Mouse (Mus musculus) midbrain, embryonic 15.5 days (tissue): Measurements from ENCODE around the gene Otx1. TPM values are rescaled to one million over a fixed set of nuclear protein-coding genes. Genes with fewer than 3 reads are reported as not detected.
A peak's percentile ranks its signal among the peaks of the same experiment; 100 is the strongest.

Source experiments
- ATAC-seq: fragments of 200-750 bp; cut with Nextera tagmentation; replicated peaks from 2 replicates; pipeline ENCODE4 v1.8.0; 2017; ENCODE audit warnings: moderate TSS enrichment
- H3K27ac ChIP-seq: fragments of 300-500 bp; sonication (generic); 2 replicates; pipeline ENCODE4 v1.5.1; 2015; ENCODE audit warnings: mild to moderate bottlenecking, inconsistent platforms
- H3K27me3 ChIP-seq: fragments of 300-500 bp; sonication (generic); replicated peaks from 2 replicates; pipeline ENCODE4 v1.6.1; 2015; ENCODE audit warnings: inconsistent platforms
- H3K36me3 ChIP-seq: fragments of 300-500 bp; sonication (generic); replicated peaks from 2 replicates; pipeline ENCODE4 v1.6.1; 2015; ENCODE audit warnings: inconsistent platforms
- H3K4me1 ChIP-seq: fragments of 300-500 bp; sonication (generic); 2 replicates; pipeline ENCODE4 v1.6.1; 2015; ENCODE audit warnings: inconsistent platforms
- H3K4me2 ChIP-seq: fragments of 300-500 bp; sonication (generic); 2 replicates; pipeline ENCODE4 v1.6.1; 2015; ENCODE audit warnings: inconsistent platforms, mild to moderate bottlenecking, moderate library complexity
- H3K4me3 ChIP-seq: fragments of 300-500 bp; sonication (generic); 2 replicates; pipeline ENCODE4 v1.5.1; 2015; ENCODE audit warnings: mild to moderate bottlenecking, inconsistent platforms
- H3K9ac ChIP-seq: fragments of 300-500 bp; sonication (generic); 2 replicates; pipeline ENCODE4 v1.6.1; 2015; ENCODE audit warnings: mild to moderate bottlenecking, inconsistent platforms
- H3K9me3 ChIP-seq: fragments of 300-500 bp; sonication (generic); 2 replicates; pipeline ENCODE4 v1.6.1; 2016; ENCODE audit warnings: inconsistent platforms
- WGBS: fragments of 180-500 bp; shearing (Covaris S2); methylation state at CpG from one replicate; pipeline ENCODE4 v1.1.7; 2015; ENCODE audit warnings: mixed read lengths; 5-methylcytosine and 5-hydroxymethylcytosine counted together
- polyA plus RNA-seq: library from polyadenylated mRNA; unstranded; fragments of >200 nt; fragmentation: Nextera tagmentation; extraction: Ambion mirVana; gene quantifications from 2 replicates; pipeline ENCODE4 v1.2.1, GENCODE M21; 2015

Otx1 gene
- polyA plus RNA-seq, 1 experiment from 2014 or later: 12.2 TPM

DNA sequence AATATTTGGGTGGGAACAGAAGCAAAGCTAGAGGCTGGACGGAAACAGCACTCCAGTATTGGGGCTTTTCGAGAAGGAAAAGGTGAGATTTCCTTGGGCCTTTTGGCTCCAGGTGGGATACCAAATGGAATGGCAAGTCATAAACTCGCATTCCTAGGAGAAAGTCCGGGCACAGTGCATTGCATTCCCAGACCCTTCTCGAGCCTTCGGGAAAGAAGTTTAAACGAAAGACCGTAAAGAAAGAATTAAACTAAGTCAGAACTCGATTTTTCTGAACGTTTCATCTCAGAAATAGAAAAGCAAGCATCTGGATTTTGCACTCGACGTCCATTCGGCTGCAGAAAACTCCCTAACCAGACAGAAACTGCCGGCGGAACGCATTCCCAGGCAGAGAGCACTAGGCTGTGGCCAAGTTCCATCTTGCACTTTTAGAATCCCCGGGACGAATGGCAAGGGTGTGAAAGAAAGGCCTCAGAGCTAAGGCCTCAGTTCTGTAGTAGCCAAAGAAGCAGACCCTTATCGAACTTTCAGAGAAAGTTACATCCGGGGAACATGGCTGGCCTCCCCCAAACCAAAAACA lies 5.0 kb downstream of the Otx1 start:
- no peaks in the 10 kb centered on the region for H3K9me3 ChIP-seq

DNA sequence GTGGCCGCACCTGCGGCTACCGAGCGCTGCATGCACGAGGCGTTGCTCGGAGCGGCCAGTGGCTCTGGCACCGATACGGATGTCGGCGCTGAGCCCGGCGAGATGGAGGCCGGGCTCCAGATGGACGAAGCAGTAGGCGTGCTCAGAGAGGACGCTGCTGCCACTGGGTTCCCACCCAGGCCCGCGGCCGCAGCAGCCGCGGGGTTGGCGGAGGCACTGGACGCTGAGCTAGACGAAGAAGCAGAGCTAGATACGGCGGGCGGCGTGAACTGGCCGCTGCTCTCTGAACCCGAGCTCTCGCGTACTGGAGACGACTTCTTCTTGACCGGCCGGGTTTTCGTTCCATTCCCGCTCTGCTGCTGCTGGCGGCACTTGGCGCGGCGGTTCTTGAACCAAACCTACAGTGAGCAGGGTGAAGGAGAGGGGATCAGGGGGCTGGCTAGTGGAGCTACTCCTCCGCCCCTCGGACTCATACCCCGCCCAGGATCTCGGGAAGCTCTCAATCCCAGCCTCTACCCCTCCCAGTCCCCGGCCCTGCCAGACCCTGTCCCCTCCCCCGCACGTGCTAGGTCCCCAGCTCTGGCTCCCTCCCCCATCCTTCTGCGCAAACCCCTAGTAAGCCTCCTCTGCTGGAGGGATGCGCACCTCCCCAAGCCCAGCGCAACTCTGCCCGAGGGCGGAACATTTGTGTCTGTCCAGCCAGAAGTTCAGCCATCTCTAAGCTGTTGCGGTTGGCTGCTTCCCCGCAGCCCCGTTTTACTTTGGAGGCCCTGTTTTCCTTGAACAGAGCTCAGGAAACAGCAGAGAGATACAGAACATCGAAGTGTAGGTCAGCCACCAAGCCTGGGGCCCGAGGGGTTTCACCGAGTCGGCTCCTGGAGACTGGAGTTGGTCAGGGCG lies 5.8 kb downstream of the Otx1 start:
- Histone ChIP-seq H3K4me2 (peak overlapping the region; percentile 61), H3K9ac (peak overlapping the region; percentile 36), H3K9me3 (no peaks in the 10 kb centered on the region), H3K4me1 (peaks cover 43% of the 10 kb centered on the region), H3K4me3 (peak overlapping the region; percentile 50), H3K27me3 (peaks cover 37% of the 10 kb centered on the region), H3K27ac (peak overlapping the region; percentile 37), H3K36me3 (no peaks in the 10 kb centered on the region)
- WGBS: 1% methylated on average over 63 of the region's 63 CpGs
- peak; percentile 34 for ATAC-seq

More for the DNA sequence above, 5.0 kb downstream of the Otx1 start:
- H3K36me3 ChIP-seq: no peaks in the 10 kb centered on the region
- no peak overlapping the region for H3K9ac ChIP-seq
- peaks cover 35% of the 10 kb centered on the region for H3K27me3 ChIP-seq
- H3K4me3 ChIP-seq: peak overlapping the region; percentile 50
- 8% methylated on average over 20 of the region's 20 CpGs for WGBS
- peaks cover 48% of the 10 kb centered on the region for H3K4me1 ChIP-seq
- H3K4me2 ChIP-seq: peak overlapping the region; percentile 61
- peak overlapping the region; percentile 37 for H3K27ac ChIP-seq
- no peak for ATAC-seq

DNA sequence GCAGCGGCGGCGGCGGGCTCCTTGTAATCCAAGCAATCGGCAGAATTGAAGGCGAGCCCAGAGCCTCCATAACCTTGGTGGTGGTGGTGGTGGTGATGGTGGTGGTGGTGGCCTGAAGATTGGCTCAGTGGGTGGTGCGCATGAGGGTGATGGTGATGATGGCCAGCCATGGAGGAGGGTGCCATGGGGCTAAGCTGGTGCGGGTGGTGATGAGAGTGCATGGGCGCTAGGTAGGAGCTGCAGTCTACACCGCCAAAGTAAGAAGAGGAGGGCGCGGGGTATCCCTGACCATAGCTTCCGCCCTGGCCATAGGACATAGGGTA lies 6.4 kb downstream of the Otx1 start:
- Histone ChIP-seq H3K27me3 (peaks cover 39% of the 10 kb centered on the region), H3K9ac (peak overlapping the region; percentile 36)
- 16% methylated on average over 13 of the region's 13 CpGs for WGBS

GRCm38 (mm10) chr11:21995534-21996324 lies 7.0 kb downstream of the Otx1 start:
- WGBS: 15% methylated on average over 27 of the region's 27 CpGs
- no peak overlapping the region; the same call in 1 of the 2 replicates for H3K9ac ChIP-seq
- no peaks in the 10 kb centered on the region for H3K36me3 ChIP-seq
- peak overlapping the region; percentile 50 for H3K4me3 ChIP-seq
- H3K9me3 ChIP-seq: no peaks in the 10 kb centered on the region
- H3K4me1 ChIP-seq: peaks cover 31% of the 10 kb centered on the region
- ATAC-seq: no peak
- peaks cover 40% of the 10 kb centered on the region for H3K27me3 ChIP-seq
- peak overlapping the region; percentile 37; the same call in 1 of the 2 replicates for H3K27ac ChIP-seq
- peak overlapping the region; percentile 61 for H3K4me2 ChIP-seq

More for the DNA sequence above, 6.4 kb downstream of the Otx1 start:
- Histone ChIP-seq H3K4me1 (peaks cover 37% of the 10 kb centered on the region), H3K36me3 (no peaks in the 10 kb centered on the region), H3K4me3 (peak overlapping the region; percentile 50), H3K9me3 (no peaks in the 10 kb centered on the region), H3K27ac (peak overlapping the region; percentile 37), H3K4me2 (peak overlapping the region; percentile 61)
- ATAC-seq: peak; percentile 17

GRCm38 (mm10) chr11:21994377-21995370 lies 8.0 kb downstream of the Otx1 start:
- ATAC-seq: no peak
- peaks cover 36% of the 10 kb centered on the region for H3K27me3 ChIP-seq
- 8% methylated on average over 34 of the region's 34 CpGs for WGBS
- peaks cover 29% of the 10 kb centered on the region for H3K4me1 ChIP-seq
- H3K4me3 ChIP-seq: peak overlapping the region; percentile 8; the same call in 1 of the 2 replicates
- H3K4me2 ChIP-seq: peak overlapping the region; percentile 35
- no peaks in the 10 kb centered on the region for H3K36me3 ChIP-seq
- no peak overlapping the region for H3K9ac ChIP-seq
- peak overlapping the region; percentile 58; the same call in 1 of the 2 replicates for H3K27ac ChIP-seq
- no peaks in the 10 kb centered on the region for H3K9me3 ChIP-seq

GRCm38 (mm10) chr11:21993597-21994376 lies 8.9 kb downstream of the Otx1 start:
- H3K36me3 ChIP-seq: no peaks in the 10 kb centered on the region
- WGBS: 3% methylated on average over 47 of the region's 47 CpGs
- H3K4me1 ChIP-seq: peaks cover 29% of the 10 kb centered on the region
- no peak for ATAC-seq
- no peaks in the 10 kb centered on the region for H3K9me3 ChIP-seq
- H3K27ac ChIP-seq: peak overlapping the region; percentile 58
- H3K4me2 ChIP-seq: peak overlapping the region; percentile 35
- peak overlapping the region; percentile 18 for H3K4me3 ChIP-seq
- H3K9ac ChIP-seq: no peak overlapping the region
- peaks cover 28% of the 10 kb centered on the region for H3K27me3 ChIP-seq

DNA sequence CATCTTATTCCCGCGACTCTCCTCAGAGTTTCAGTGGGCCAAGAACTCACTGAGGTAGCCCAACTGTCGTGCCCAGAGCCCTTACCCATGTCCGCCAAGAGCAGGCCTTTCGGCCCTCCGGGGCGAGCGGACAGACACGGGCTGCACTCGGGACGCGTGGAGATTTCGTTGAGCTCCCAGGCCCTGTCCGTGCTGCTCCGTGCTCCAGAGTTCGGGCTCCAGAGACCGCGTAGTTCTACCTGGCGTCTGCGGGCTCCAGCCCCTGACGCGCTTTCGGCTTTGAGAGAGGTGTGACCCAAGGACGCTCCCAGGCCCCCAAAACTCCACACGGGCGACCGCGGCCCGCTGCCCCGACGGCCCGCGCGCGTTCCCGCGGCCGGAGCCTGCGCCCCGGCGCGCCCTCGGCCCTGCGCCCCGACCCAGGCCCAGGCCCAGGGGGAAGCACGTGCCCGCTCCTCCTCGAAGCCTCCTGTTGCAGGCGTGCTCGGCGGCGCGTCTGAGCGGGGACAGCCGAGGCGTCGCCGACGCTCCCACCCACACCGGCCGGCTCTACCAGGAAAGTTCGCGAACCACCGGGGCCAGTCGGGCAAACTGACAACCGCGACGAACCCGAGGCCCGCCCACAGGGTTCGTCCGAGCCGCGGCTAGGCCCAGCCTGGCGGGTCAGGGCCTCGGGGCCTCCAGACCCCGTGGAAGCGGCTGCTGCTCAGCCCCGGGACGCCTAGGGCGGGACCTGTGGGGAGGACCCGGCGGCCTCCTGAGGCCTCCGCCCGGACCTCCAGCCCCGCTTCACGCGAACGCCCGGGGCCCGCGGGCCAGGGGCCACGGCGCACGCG lies 9.7 kb downstream of the Otx1 start:
- peak overlapping the region; percentile 35 for H3K4me2 ChIP-seq
- no peaks in the 10 kb centered on the region for H3K9me3 ChIP-seq
- H3K27ac ChIP-seq: peak overlapping the region; percentile 58
- WGBS: 4% methylated on average over 92 of the region's 96 CpGs
- ATAC-seq: peak; percentile 30; the same call in 1 of the 2 replicates
- peak overlapping the region; percentile 18 for H3K4me3 ChIP-seq
- H3K36me3 ChIP-seq: no peaks in the 10 kb centered on the region
- H3K27me3 ChIP-seq: peaks cover 23% of the 10 kb centered on the region
- 0 out of 2 replicates have a peak overlapping the region, but pooled peaks have one; percentile 8 for H3K9ac ChIP-seq
- peaks cover 29% of the 10 kb centered on the region for H3K4me1 ChIP-seq

DNA sequence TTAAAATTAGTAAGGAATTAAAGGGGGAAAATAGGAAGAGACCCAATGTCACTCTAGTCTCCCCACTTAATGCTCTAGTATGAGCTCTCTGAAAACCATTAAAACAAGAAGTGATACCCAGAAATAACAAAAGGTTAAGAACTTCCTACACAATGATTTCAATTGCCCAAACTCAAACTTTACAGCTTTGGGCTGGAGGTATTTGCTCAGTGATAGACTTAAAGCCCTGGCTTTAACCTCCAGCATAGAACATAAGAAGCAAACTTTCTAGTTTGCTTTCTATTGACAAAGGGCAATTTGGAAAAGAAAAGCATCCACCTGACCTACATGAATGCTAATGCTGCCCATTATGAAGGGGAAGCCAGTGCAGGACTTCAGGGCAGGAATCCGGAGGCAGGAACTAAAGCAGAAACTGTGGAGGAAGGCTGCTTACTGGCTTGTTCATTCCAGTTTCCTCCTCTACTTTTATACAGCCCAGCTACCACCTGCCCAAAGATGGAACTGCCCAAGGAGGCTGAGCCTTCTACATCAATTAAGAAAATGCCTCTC lies 14.2 kb downstream of the Otx1 start:
- 88% methylated on average over 1 of the region's 1 CpGs for WGBS

GRCm38 (mm10) chr11:21985118-21985517 lies 17.6 kb downstream of the Otx1 start:
- H3K36me3 ChIP-seq: no peaks in the 10 kb centered on the region
- no peak for ATAC-seq
- H3K4me1 ChIP-seq: no peaks in the 10 kb centered on the region
- H3K27me3 ChIP-seq: 0 out of 2 replicates have a peak, but pooled peaks cover 8% of the 10 kb centered on the region
- whole genome bisulfite sequencing: 44% methylated on average over 1 of the region's 1 CpGs
- H3K9ac ChIP-seq: no peak overlapping the region
- no peaks in the 10 kb centered on the region for H3K9me3 ChIP-seq
- no peak overlapping the region for H3K4me2 ChIP-seq
- H3K27ac ChIP-seq: no peak overlapping the region
- H3K4me3 ChIP-seq: no peak overlapping the region

More for the DNA sequence above, 14.2 kb downstream of the Otx1 start:
- no peaks in the 10 kb centered on the region for H3K9me3 ChIP-seq
- H3K4me1 ChIP-seq: peaks cover 8% of the 10 kb centered on the region
- H3K36me3 ChIP-seq: no peaks in the 10 kb centered on the region
- no peak overlapping the region for H3K4me3 ChIP-seq
- peaks cover 17% of the 10 kb centered on the region for H3K27me3 ChIP-seq
- H3K4me2 ChIP-seq: no peak overlapping the region
- no peak for ATAC-seq
- H3K27ac ChIP-seq: no peak overlapping the region
- H3K9ac ChIP-seq: no peak overlapping the region
